Mouse (Mus musculus) lung, embryonic 16.5 days (tissue): ENCODE data around the gene Pcnx. TPM values are rescaled to one million over a fixed set of nuclear protein-coding genes. Genes with fewer than 3 reads are reported as not detected.

Experiments used
- ATAC-seq: fragments of 200-750 bp; cut with Nextera tagmentation; 2 replicates; pipeline ENCODE4 v1.8.0; 2017; ENCODE audit warnings: low read depth, mild to moderate bottlenecking, moderate library complexity
- H3K27ac ChIP-seq: fragments of 300-500 bp; sonication (generic); 2 replicates; pipeline ENCODE4 v1.5.1; 2014; ENCODE audit warnings: mild to moderate bottlenecking, control low read depth, low read length
- H3K27me3 ChIP-seq: fragments of 300-500 bp; sonication (generic); 2 replicates; pipeline ENCODE4 v1.6.1; 2014; ENCODE audit warnings: low read depth, low read length, mixed read lengths; ENCODE audit not compliant: control insufficient read depth, insufficient read depth
- H3K36me3 ChIP-seq: fragments of 300-500 bp; sonication (generic); 2 replicates; pipeline ENCODE4 v1.6.1; 2014; ENCODE audit warnings: low read length; ENCODE audit not compliant: control insufficient read depth, insufficient read depth
- H3K4me1 ChIP-seq: fragments of 300-500 bp; sonication (generic); replicated peaks from 2 replicates; pipeline ENCODE4 v1.6.1; 2014; ENCODE audit warnings: low read length, mixed read lengths; ENCODE audit not compliant: control insufficient read depth, insufficient read depth
- H3K4me2 ChIP-seq: fragments of 300-500 bp; sonication (generic); 2 replicates; pipeline ENCODE4 v1.6.1; 2014; ENCODE audit warnings: low read depth, low read length, control low read depth
- H3K4me3 ChIP-seq: fragments of 300-500 bp; sonication (generic); 2 replicates; pipeline ENCODE4 v1.5.1; 2014; ENCODE audit warnings: mild to moderate bottlenecking, low read length, control low read depth
- H3K9ac ChIP-seq: fragments of 300-500 bp; sonication (generic); 2 replicates; pipeline ENCODE4 v1.6.1; 2014; ENCODE audit warnings: low read length, control low read depth
- H3K9me3 ChIP-seq: fragments of 300-500 bp; sonication (generic); 2 replicates; pipeline ENCODE4 v1.6.1; 2016; ENCODE audit warnings: low read length; ENCODE audit not compliant: control insufficient read depth
- WGBS: fragments of 180-500 bp; shearing (Covaris S2); extraction: QIAGEN DNeasy Blood & Tissue Kit; methylation state at CpG from one replicate; pipeline ENCODE4 v1.1.7; 2014; 5-methylcytosine and 5-hydroxymethylcytosine counted together
- polyA plus RNA-seq: library from polyadenylated mRNA; unstranded; fragments of >200 nt; fragmentation: Nextera tagmentation; extraction: Ambion mirVana; gene quantifications from 2 replicates; pipeline ENCODE4 v1.2.1, GENCODE M21; 2015

Pcnx gene
- polyA plus RNA-seq, 1 experiment from 2014 or later, result 15.2 TPM

GRCm38 (mm10) chr12:81849629-81850028, 10.2 kb upstream of the Pcnx start:
- 26% methylated on average over 8 of the region's 8 CpGs for WGBS
- ATAC-seq, result peak; percentile 63
- peak overlapping the region; percentile 60; the same call in 1 of the 2 replicates for H3K27ac ChIP-seq

GRCm38 (mm10) chr12:81852551-81852950, 7.3 kb upstream of the Pcnx start:
- no peak for ATAC-seq
- no peak overlapping the region for H3K4me2 ChIP-seq

More at GRCm38 (mm10) chr12:81849629-81850028, 10.2 kb upstream of the Pcnx start:
- H3K36me3 ChIP-seq, result no peaks in the 10 kb centered on the region
- peak overlapping the region; percentile 7; the same call in 1 of the 2 replicates for H3K4me2 ChIP-seq
- peaks cover 13% of the 10 kb centered on the region for H3K4me1 ChIP-seq
- H3K4me3 ChIP-seq, result no peak overlapping the region
- H3K9ac ChIP-seq, result no peak overlapping the region
- no peaks in the 10 kb centered on the region for H3K9me3 ChIP-seq
- H3K27me3 ChIP-seq, result no peaks in the 10 kb centered on the region

GRCm38 (mm10) chr12:81852977-81853376, 6.8 kb upstream of the Pcnx start:
- Histone ChIP-seq H3K9ac (no peak overlapping the region), H3K4me2 (no peak overlapping the region), H3K27me3 (no peaks in the 10 kb centered on the region), H3K4me1 (peaks cover 16% of the 10 kb centered on the region), H3K36me3 (no peaks in the 10 kb centered on the region), H3K4me3 (no peak overlapping the region), H3K9me3 (no peaks in the 10 kb centered on the region), H3K27ac (peak overlapping the region; percentile 78)
- 54% methylated on average over 14 of the region's 14 CpGs for WGBS
- ATAC-seq, result peak; percentile 72

More at GRCm38 (mm10) chr12:81852551-81852950, 7.3 kb upstream of the Pcnx start:
- Histone ChIP-seq H3K27ac (peak overlapping the region; percentile 78), H3K9me3 (no peaks in the 10 kb centered on the region), H3K4me3 (no peak overlapping the region), H3K27me3 (no peaks in the 10 kb centered on the region), H3K9ac (no peak overlapping the region), H3K4me1 (peaks cover 13% of the 10 kb centered on the region), H3K36me3 (no peaks in the 10 kb centered on the region)
- WGBS, result 79% methylated on average over 2 of the region's 2 CpGs

- Histone ChIP-seq H3K27me3 (no peaks in the 10 kb centered on the region), H3K4me1 (peaks cover 19% of the 10 kb centered on the region), H3K4me3 (no peak overlapping the region), H3K36me3 (no peaks in the 10 kb centered on the region), H3K4me2 (no peak overlapping the region), H3K9me3 (no peaks in the 10 kb centered on the region), H3K9ac (no peak overlapping the region), H3K27ac (0 out of 2 replicates have a peak overlapping the region, but pooled peaks have one; percentile 12)
- 81% methylated on average over 8 of the region's 9 CpGs for WGBS
- ATAC-seq, result no peak
These were observed 6.3 kb upstream of the Pcnx start for GRCm38 (mm10) chr12:81853543-81853942.

GRCm38 (mm10) chr12:81855031-81855430, 4.8 kb upstream of the Pcnx start:
- no peak overlapping the region for H3K27ac ChIP-seq
- H3K4me3 ChIP-seq, result no peak overlapping the region
- no peak for ATAC-seq
- WGBS, result 70% methylated on average over 8 of the region's 8 CpGs
- H3K36me3 ChIP-seq, result no peaks in the 10 kb centered on the region
- H3K27me3 ChIP-seq, result no peaks in the 10 kb centered on the region
- peaks cover 19% of the 10 kb centered on the region; the same call in 1 of the 2 replicates for H3K4me1 ChIP-seq
- H3K9ac ChIP-seq, result no peak overlapping the region
- H3K9me3 ChIP-seq, result no peaks in the 10 kb centered on the region
- no peak overlapping the region for H3K4me2 ChIP-seq

- no peaks in the 10 kb centered on the region for H3K9me3 ChIP-seq
- ATAC-seq, result no peak
- no peak overlapping the region for H3K4me3 ChIP-seq
- no peak overlapping the region for H3K4me2 ChIP-seq
- no peak overlapping the region for H3K9ac ChIP-seq
- 57% methylated on average over 4 of the region's 4 CpGs for WGBS
- no peak overlapping the region for H3K27ac ChIP-seq
- no peaks in the 10 kb centered on the region for H3K27me3 ChIP-seq
- peaks cover 23% of the 10 kb centered on the region for H3K4me1 ChIP-seq
- H3K36me3 ChIP-seq, result no peaks in the 10 kb centered on the region
These were observed 3.1 kb upstream of the Pcnx start for GRCm38 (mm10) chr12:81856696-81857095.

- ATAC-seq, result no peak
- peaks cover 29% of the 10 kb centered on the region for H3K4me1 ChIP-seq
- WGBS, result 41% methylated on average over 4 of the region's 4 CpGs
- no peak overlapping the region for H3K4me2 ChIP-seq
- H3K9me3 ChIP-seq, result no peaks in the 10 kb centered on the region
- H3K36me3 ChIP-seq, result no peaks in the 10 kb centered on the region
- no peaks in the 10 kb centered on the region for H3K27me3 ChIP-seq
- H3K4me3 ChIP-seq, result no peak overlapping the region
- H3K27ac ChIP-seq, result no peak overlapping the region
- H3K9ac ChIP-seq, result no peak overlapping the region
These were observed 2.6 kb upstream of the Pcnx start for GRCm38 (mm10) chr12:81857251-81857650.

GRCm38 (mm10) chr12:81857978-81858569, 1.7 kb upstream of the Pcnx start:
- Histone ChIP-seq H3K9ac (no peak overlapping the region), H3K27ac (peak overlapping the region; percentile 4; the same call in 1 of the 2 replicates), H3K4me3 (no peak overlapping the region), H3K9me3 (no peaks in the 10 kb centered on the region), H3K4me1 (peaks cover 31% of the 10 kb centered on the region), H3K36me3 (no peaks in the 10 kb centered on the region), H3K4me2 (no peak overlapping the region), H3K27me3 (no peaks in the 10 kb centered on the region)
- WGBS, result 38% methylated on average over 8 of the region's 8 CpGs
- no peak for ATAC-seq

GRCm38 (mm10) chr12:81860308-81861181, 722 bp downstream of the Pcnx start:
- Histone ChIP-seq H3K4me1 (peaks cover 33% of the 10 kb centered on the region), H3K4me2 (peak overlapping the region; percentile 74), H3K36me3 (no peaks in the 10 kb centered on the region), H3K27ac (peak overlapping the region; percentile 90), H3K9me3 (no peaks in the 10 kb centered on the region), H3K4me3 (peak overlapping the region; percentile 95), H3K9ac (peak overlapping the region; percentile 96), H3K27me3 (no peaks in the 10 kb centered on the region)
- WGBS, result under 1% methylated on average over 93 of the region's 107 CpGs
- peak; percentile 75 for ATAC-seq
